Mouse (Mus musculus) intestine, embryonic 16.5 days (tissue): ENCODE measurements at regions not wholly inside any gene's neighbourhood (a gene's known extent, or its start where the extent isn't known, plus 50 kb on each side); places are given as distances from the start of the nearest gene placed in this dataset.

Source experiments
- ATAC-seq: fragments of 200-750 bp; cut with Nextera tagmentation; 2 replicates; pipeline ENCODE4 v1.8.0; 2017; ENCODE audit warnings: moderate TSS enrichment, moderate library complexity
- H3K27ac ChIP-seq: fragments of 300-500 bp; sonication (generic); 2 replicates; pipeline ENCODE4 v1.5.1; 2014; ENCODE audit warnings: mild to moderate bottlenecking, low read length
- H3K27me3 ChIP-seq: fragments of 300-500 bp; sonication (generic); replicated peaks from 2 replicates; pipeline ENCODE4 v1.6.1; 2014; ENCODE audit warnings: low read length, control low read depth, mixed read lengths; ENCODE audit not compliant: control insufficient read depth, insufficient read depth
- H3K36me3 ChIP-seq: fragments of 300-500 bp; sonication (generic); 2 replicates; pipeline ENCODE4 v1.6.1; 2014; ENCODE audit warnings: low read length, control low read depth; ENCODE audit not compliant: control insufficient read depth, insufficient read depth
- H3K4me1 ChIP-seq: fragments of 300-500 bp; sonication (generic); 2 replicates; pipeline ENCODE4 v1.6.1; 2014; ENCODE audit warnings: low read length, control low read depth, mixed read lengths; ENCODE audit not compliant: control insufficient read depth, insufficient read depth
- H3K4me2 ChIP-seq: fragments of 300-500 bp; sonication (generic); 2 replicates; pipeline ENCODE4 v1.6.1; 2014; ENCODE audit warnings: low read depth, low read length, control low read depth
- H3K4me3 ChIP-seq: fragments of 300-500 bp; sonication (generic); 2 replicates; pipeline ENCODE4 v1.5.1; 2014; ENCODE audit warnings: mild to moderate bottlenecking, low read length
- H3K9ac ChIP-seq: fragments of 300-500 bp; sonication (generic); 2 replicates; pipeline ENCODE4 v1.6.1; 2014; ENCODE audit warnings: low read depth, low read length
- H3K9me3 ChIP-seq: fragments of 300-500 bp; sonication (generic); 2 replicates; pipeline ENCODE4 v1.6.1; 2016; ENCODE audit warnings: low read length, control low read depth; ENCODE audit not compliant: control insufficient read depth
- WGBS: fragments of 180-500 bp; shearing (Covaris S2); extraction: QIAGEN DNeasy Blood & Tissue Kit; methylation state at CpG from one replicate; pipeline ENCODE4 v1.1.7; 2014; 5-methylcytosine and 5-hydroxymethylcytosine counted together

DNA sequence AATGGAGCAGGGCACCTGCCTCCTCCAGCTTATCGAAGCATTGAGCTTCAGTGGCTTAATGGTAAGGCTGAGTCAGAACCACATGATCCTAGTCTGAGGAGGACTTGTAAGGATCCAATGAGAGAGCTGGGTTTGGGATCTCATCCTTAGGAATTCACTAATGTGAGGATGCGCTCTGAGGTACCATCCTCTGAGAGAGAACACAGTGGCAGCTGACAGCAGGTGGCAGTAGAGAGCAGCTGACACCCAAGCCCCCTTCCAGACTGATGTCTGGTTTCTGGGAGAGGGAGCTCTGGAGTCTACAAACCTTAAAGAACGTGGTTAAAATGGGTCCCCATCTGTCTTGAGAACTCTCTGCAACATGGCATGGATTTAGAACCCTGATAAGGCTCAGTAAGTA, 137.8 kb downstream of the B3glct start:
- H3K4me1 ChIP-seq = no peaks in the 10 kb centered on the region; the same call in 1 of the 2 replicates
- no peak overlapping the region for H3K4me3 ChIP-seq
- WGBS = 31% methylated on average over 3 of the region's 3 CpGs
- H3K9me3 ChIP-seq = no peaks in the 10 kb centered on the region
- no peak for ATAC-seq
- H3K27me3 ChIP-seq = no peaks in the 10 kb centered on the region
- no peak overlapping the region for H3K9ac ChIP-seq
- no peak overlapping the region for H3K4me2 ChIP-seq
- no peaks in the 10 kb centered on the region for H3K36me3 ChIP-seq
- H3K27ac ChIP-seq = no peak overlapping the region

DNA sequence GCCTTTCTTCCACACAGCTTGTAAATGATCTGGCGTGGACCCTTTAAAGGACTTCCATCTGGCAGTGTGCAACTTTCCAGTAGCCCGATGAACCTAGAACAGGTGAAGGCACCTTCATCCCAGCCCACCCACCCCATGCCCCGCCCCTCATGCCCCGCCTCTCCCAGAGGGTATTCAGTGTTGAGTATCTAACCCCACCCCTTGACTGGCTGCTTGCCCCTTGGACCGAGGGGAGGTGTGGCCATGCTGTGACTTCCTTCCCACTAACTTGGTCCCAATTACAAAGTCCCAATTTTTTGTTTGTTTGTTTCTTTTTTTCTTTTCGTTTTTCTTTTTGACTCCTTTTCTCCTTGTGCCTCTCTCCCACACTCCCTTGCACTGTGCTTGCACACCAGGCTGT, 140.8 kb downstream of the B3glct start:
- no peaks in the 10 kb centered on the region for H3K27me3 ChIP-seq
- H3K9me3 ChIP-seq = no peaks in the 10 kb centered on the region
- no peak overlapping the region for H3K9ac ChIP-seq
- H3K27ac ChIP-seq = no peak overlapping the region
- no peaks in the 10 kb centered on the region for H3K4me1 ChIP-seq
- no peaks in the 10 kb centered on the region for H3K36me3 ChIP-seq
- H3K4me3 ChIP-seq = no peak overlapping the region
- WGBS = 42% methylated on average over 6 of the region's 6 CpGs
- H3K4me2 ChIP-seq = no peak overlapping the region
- peak; percentile 81 for ATAC-seq

GRCm38 (mm10) chr5:149823821-149824220, 145.8 kb downstream of the B3glct start:
- no peak for ATAC-seq
- Histone ChIP-seq H3K9me3 (no peaks in the 10 kb centered on the region), H3K27me3 (no peaks in the 10 kb centered on the region), H3K4me1 (no peaks in the 10 kb centered on the region), H3K4me3 (no peak overlapping the region), H3K4me2 (no peak overlapping the region), H3K36me3 (no peaks in the 10 kb centered on the region), H3K27ac (no peak overlapping the region), H3K9ac (no peak overlapping the region)
- WGBS = 86% methylated on average over 9 of the region's 9 CpGs

GRCm38 (mm10) chr5:149827599-149827998, 149.6 kb downstream of the B3glct start:
- Histone ChIP-seq H3K36me3 (no peaks in the 10 kb centered on the region), H3K4me2 (no peak overlapping the region), H3K4me3 (no peak overlapping the region), H3K27ac (no peak overlapping the region), H3K27me3 (no peaks in the 10 kb centered on the region), H3K4me1 (no peaks in the 10 kb centered on the region), H3K9ac (no peak overlapping the region), H3K9me3 (no peaks in the 10 kb centered on the region)
- 63% methylated on average over 3 of the region's 3 CpGs for WGBS
- no peak for ATAC-seq

DNA sequence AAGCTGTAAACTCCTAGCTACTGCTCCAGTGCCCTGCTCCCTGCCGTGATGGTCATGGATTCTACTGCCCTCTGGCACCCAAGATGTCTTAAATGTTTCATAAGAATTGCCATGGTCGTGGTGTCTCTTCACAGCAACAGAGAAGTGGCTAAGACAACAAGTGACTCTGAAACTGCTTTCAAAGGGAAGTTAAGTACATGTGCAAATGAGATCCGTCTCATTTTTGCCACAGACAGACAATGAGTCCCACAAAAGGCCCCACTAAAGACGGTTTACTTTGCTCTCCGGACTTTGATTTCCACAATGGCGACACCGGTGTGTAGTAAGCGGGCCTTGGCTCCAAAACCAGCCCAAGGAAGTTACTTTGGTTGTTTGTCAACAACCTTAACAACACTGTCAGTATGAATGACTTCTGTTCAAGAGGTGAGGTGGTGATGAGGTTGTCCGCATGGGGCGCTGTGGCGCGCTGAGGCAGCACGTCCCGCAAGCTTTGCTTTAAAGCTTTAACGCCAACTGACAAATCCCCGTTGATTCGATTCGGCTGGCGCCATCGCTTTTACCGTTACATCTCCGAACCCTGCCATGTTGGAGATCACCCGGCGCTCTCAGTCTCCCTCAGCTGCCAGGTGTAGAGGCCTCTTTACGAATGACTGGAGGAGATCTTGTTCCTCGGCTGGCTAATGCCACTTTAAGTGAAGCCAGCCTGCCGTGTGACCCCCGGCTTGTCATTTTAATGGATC, 153.3 kb downstream of the B3glct start:
- ATAC-seq = 0 out of 2 replicates have a peak, but pooled peaks have one; percentile 28
- no peaks in the 10 kb centered on the region for H3K36me3 ChIP-seq
- H3K4me2 ChIP-seq = peak overlapping the region; percentile 83
- WGBS = 4% methylated on average over 28 of the region's 28 CpGs
- H3K27ac ChIP-seq = no peak overlapping the region
- no peaks in the 10 kb centered on the region for H3K4me1 ChIP-seq
- H3K9ac ChIP-seq = peak overlapping the region; percentile 66
- H3K27me3 ChIP-seq = no peaks in the 10 kb centered on the region
- H3K4me3 ChIP-seq = peak overlapping the region; percentile 46
- H3K9me3 ChIP-seq = no peaks in the 10 kb centered on the region

DNA sequence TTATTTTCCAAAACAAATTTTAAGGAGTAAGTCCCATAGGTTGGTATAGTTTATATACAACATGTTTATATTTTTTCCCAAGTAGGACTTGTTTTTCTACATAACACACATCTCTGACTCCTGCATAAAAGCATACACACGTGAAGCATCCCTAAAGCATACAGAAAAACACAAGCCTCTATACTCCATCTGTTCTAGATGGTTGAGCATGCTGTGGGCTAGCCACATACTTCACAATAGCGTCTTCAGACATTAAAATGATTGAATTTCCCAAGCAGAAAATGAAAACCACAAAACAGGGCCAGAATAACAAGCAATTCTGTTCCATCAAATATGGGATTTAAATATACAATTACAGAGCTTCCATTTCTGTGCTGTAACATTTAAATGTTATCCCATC, 159.3 kb downstream of the B3glct start:
- Histone ChIP-seq H3K4me2 (no peak overlapping the region), H3K4me1 (no peaks in the 10 kb centered on the region), H3K36me3 (no peaks in the 10 kb centered on the region), H3K9ac (no peak overlapping the region), H3K27ac (no peak overlapping the region), H3K9me3 (no peaks in the 10 kb centered on the region), H3K27me3 (no peaks in the 10 kb centered on the region), H3K4me3 (no peak overlapping the region)
- 74% methylated on average over 2 of the region's 2 CpGs for WGBS
- no peak for ATAC-seq

- H3K9ac ChIP-seq = no peak overlapping the region
- 47% methylated on average over 6 of the region's 6 CpGs for WGBS
Observed at GRCm38 (mm10) chr5:149842491-149842890, 164.5 kb downstream of the B3glct start.

DNA sequence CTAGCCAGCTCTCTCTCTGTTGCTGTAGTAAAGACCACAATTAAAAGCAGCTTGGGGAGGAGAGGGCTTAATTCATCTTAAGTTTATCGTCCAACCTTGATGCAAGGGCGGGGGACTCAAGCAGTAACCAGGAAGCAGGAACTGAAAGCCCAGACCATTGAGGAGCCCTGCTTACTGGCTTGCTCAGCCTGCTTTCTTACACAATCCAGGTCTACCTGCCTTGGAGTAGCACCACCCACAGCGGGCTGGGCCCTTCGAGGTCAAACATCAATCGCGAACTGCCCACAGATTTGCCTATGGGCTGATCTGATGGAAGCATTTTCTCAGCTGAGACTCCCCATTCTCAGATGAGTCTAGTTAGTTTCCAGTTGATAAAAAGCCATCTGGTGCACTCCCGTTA, 165.3 kb downstream of the B3glct start:
- WGBS = 44% methylated on average over 7 of the region's 7 CpGs
- no peaks in the 10 kb centered on the region for H3K36me3 ChIP-seq
- H3K4me1 ChIP-seq = no peaks in the 10 kb centered on the region
- no peaks in the 10 kb centered on the region for H3K9me3 ChIP-seq
- H3K4me2 ChIP-seq = no peak overlapping the region
- H3K27me3 ChIP-seq = no peaks in the 10 kb centered on the region
- peak; percentile 89 for ATAC-seq
- H3K9ac ChIP-seq = no peak overlapping the region
- no peak overlapping the region for H3K4me3 ChIP-seq
- no peak overlapping the region for H3K27ac ChIP-seq

More at GRCm38 (mm10) chr5:149842491-149842890, 164.5 kb downstream of the B3glct start:
- H3K9me3 ChIP-seq = no peaks in the 10 kb centered on the region
- no peaks in the 10 kb centered on the region for H3K36me3 ChIP-seq
- H3K27ac ChIP-seq = no peak overlapping the region
- ATAC-seq = no peak
- H3K4me2 ChIP-seq = no peak overlapping the region
- no peaks in the 10 kb centered on the region for H3K27me3 ChIP-seq
- H3K4me3 ChIP-seq = no peak overlapping the region
- no peaks in the 10 kb centered on the region for H3K4me1 ChIP-seq

DNA sequence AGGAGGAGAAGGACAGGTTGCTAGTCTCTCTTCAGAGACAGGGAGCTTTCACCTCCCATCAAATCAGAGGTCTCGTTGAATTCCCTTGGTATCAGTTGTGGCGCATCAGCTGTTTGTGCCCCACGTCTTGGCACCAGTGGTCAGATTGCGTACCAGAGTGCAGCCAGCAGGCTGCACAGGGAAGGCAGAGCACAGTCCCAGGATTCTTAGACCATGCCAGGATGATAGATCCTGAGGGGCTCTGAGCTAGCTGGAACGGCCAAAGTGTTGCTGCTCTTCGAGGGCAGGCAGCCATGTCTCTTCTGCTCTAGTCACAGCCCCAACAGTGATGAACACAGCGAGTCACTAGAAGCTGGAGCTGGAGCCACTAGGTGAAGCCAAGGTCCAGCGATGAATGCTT, 167.2 kb downstream of the B3glct start:
- Histone ChIP-seq H3K9ac (no peak overlapping the region), H3K36me3 (no peaks in the 10 kb centered on the region), H3K4me2 (no peak overlapping the region), H3K27me3 (no peaks in the 10 kb centered on the region), H3K4me1 (no peaks in the 10 kb centered on the region), H3K27ac (no peak overlapping the region), H3K9me3 (no peaks in the 10 kb centered on the region), H3K4me3 (no peak overlapping the region)
- ATAC-seq = no peak
- WGBS = 82% methylated on average over 8 of the region's 8 CpGs

DNA sequence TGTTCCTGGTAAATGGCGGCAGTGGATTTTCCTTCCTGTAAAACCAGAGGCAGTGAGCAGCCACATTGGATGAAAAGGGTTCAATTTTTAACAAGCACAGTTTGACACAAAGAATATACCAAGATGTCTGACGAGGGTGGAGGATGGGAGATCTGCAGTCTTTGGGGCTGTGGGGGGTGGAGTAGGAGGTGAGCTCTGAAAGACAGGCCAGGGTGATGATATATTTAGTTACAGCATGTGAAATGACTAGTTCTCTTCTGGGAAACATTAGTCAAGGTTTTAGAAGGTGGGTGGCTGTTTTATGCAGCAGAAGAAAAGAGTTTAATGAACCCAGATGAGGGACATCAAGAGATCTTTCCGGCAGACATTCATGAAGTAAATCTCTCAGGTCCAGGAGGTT, 170.0 kb upstream of the Rxfp2 start:
- Histone ChIP-seq H3K27ac (no peak overlapping the region), H3K9me3 (no peaks in the 10 kb centered on the region), H3K4me3 (no peak overlapping the region), H3K9ac (no peak overlapping the region), H3K27me3 (no peaks in the 10 kb centered on the region), H3K4me2 (no peak overlapping the region), H3K4me1 (no peaks in the 10 kb centered on the region), H3K36me3 (no peaks in the 10 kb centered on the region)
- no peak for ATAC-seq
- WGBS = 78% methylated on average over 3 of the region's 3 CpGs
